Mouse (Mus musculus): Measurements from ENCODE around the gene Ccdc40.

Ccdc40 gene

GRCm38 (mm10) chr11:119228091-119228781 lies at the start of gene Ccdc40, which contains the start of gene Tbc1d16:
Gene Ccdc40 (plus strand): TSS chr11:119228572.
Gene Tbc1d16 (minus strand): TSS chr11:119228499.
- DNase-seq, result peak; percentile 85 to 90

- DNase-seq, result no peak
Observed at GRCm38 (mm10) chr11:119180824-119181582, 47.4 kb upstream of the Ccdc40 start.

GRCm38 (mm10) chr11:119181861-119182395 lies 46.4 kb upstream of the Ccdc40 start:
- DNase-seq, result peak; percentile 49 to 64

- no peak for DNase-seq
Observed at GRCm38 (mm10) chr11:119183684-119184310, 44.6 kb upstream of the Ccdc40 start.

- DNase-seq, result no peak
Observed at GRCm38 (mm10) chr11:119186381-119186780, 42.0 kb upstream of the Ccdc40 start.

- DNase-seq, result peak; percentile 90 to 93
Observed at GRCm38 (mm10) chr11:119186989-119187799, 41.2 kb upstream of the Ccdc40 start.

GRCm38 (mm10) chr11:119187800-119188197 lies 40.6 kb upstream of the Ccdc40 start:
- DNase-seq, result peak in 1 of 2 experiments; percentile 76

- peak; percentile 57 to 63 for DNase-seq
Observed at GRCm38 (mm10) chr11:119188389-119188788, 40.0 kb upstream of the Ccdc40 start.

GRCm38 (mm10) chr11:119189319-119189718 lies 39.1 kb upstream of the Ccdc40 start:
- DNase-seq, result no peak

GRCm38 (mm10) chr11:119190498-119190897 lies 37.9 kb upstream of the Ccdc40 start:
- peak; percentile 85 to 86 for DNase-seq

- no peak for DNase-seq
Observed at GRCm38 (mm10) chr11:119191606-119192081, 36.7 kb upstream of the Ccdc40 start.

GRCm38 (mm10) chr11:119192176-119192575 lies 36.2 kb upstream of the Ccdc40 start:
- DNase-seq, result no peak

GRCm38 (mm10) chr11:119192605-119193004 lies 35.8 kb upstream of the Ccdc40 start:
- no peak for DNase-seq

GRCm38 (mm10) chr11:119197618-119198563 lies 30.5 kb upstream of the Ccdc40 start:
- DNase-seq, result peak; percentile 92 to 93

- DNase-seq, result peak; percentile 78 to 84
Observed at GRCm38 (mm10) chr11:119198564-119199232, 29.7 kb upstream of the Ccdc40 start.

GRCm38 (mm10) chr11:119199233-119199601 lies 29.2 kb upstream of the Ccdc40 start:
- peak; percentile 51 to 52 for DNase-seq

GRCm38 (mm10) chr11:119203423-119203822 lies 24.9 kb upstream of the Ccdc40 start:
- DNase-seq, result peak; percentile 75 to 79

- DNase-seq, result no peak
Observed at GRCm38 (mm10) chr11:119205738-119206137, 22.6 kb upstream of the Ccdc40 start.

- peak; percentile 90 to 93 for DNase-seq
Observed at GRCm38 (mm10) chr11:119206562-119206961, 21.8 kb upstream of the Ccdc40 start.

GRCm38 (mm10) chr11:119207986-119208385 lies 20.4 kb upstream of the Ccdc40 start:
- peak; percentile 56 to 70 for DNase-seq

Measured in cerebellum, postnatal 10 days (tissue).